Mouse (Mus musculus) midbrain, embryonic 13.5 days (tissue): ENCODE measurements at regions not wholly inside any gene's neighbourhood (a gene's known extent, or its start where the extent isn't known, plus 50 kb on each side); places are given as distances from the start of the nearest gene placed in this dataset.
A peak's percentile ranks its signal among the peaks of the same experiment; 100 is the strongest.
"Not testable (repeated sequence)": the region's sequence is repeated elsewhere in the genome, so short reads cannot be mapped to it uniquely, and the experiment has no call there.

Source experiments
- ATAC-seq: fragments of 200-750 bp; cut with Nextera tagmentation; 2 replicates; pipeline ENCODE4 v1.8.0; 2017; ENCODE audit warnings: mild to moderate bottlenecking, moderate TSS enrichment, moderate library complexity
- H3K27ac ChIP-seq: fragments of 300-500 bp; sonication (generic); 2 replicates; pipeline ENCODE4 v1.5.1; 2015; ENCODE audit warnings: inconsistent platforms, mild to moderate bottlenecking, moderate library complexity
- H3K27me3 ChIP-seq: fragments of 300-500 bp; sonication (generic); 2 replicates; pipeline ENCODE4 v1.6.1; 2015; ENCODE audit warnings: mild to moderate bottlenecking, inconsistent platforms
- H3K36me3 ChIP-seq: fragments of 300-500 bp; sonication (generic); 2 replicates; pipeline ENCODE4 v1.6.1; 2015; ENCODE audit warnings: mild to moderate bottlenecking, inconsistent platforms
- H3K4me1 ChIP-seq: fragments of 300-500 bp; sonication (generic); replicated peaks from 2 replicates; pipeline ENCODE4 v1.6.1; 2015; ENCODE audit warnings: inconsistent platforms
- H3K4me2 ChIP-seq: fragments of 300-500 bp; sonication (generic); replicated peaks from 2 replicates; pipeline ENCODE4 v1.6.1; 2015; ENCODE audit warnings: moderate library complexity, mild to moderate bottlenecking, inconsistent platforms
- H3K4me3 ChIP-seq: fragments of 300-500 bp; sonication (generic); replicated peaks from 2 replicates; pipeline ENCODE4 v1.5.1; 2015; ENCODE audit warnings: mild to moderate bottlenecking, inconsistent platforms
- H3K9ac ChIP-seq: fragments of 300-500 bp; sonication (generic); replicated peaks from 2 replicates; pipeline ENCODE4 v1.6.1; 2015; ENCODE audit warnings: mild to moderate bottlenecking, inconsistent platforms
- H3K9me3 ChIP-seq: fragments of 300-500 bp; sonication (generic); 2 replicates; pipeline ENCODE4 v1.6.1; 2016; ENCODE audit warnings: mild to moderate bottlenecking, inconsistent platforms
- WGBS: fragments of 180-500 bp; shearing (Covaris S2); methylation state at CpG from one replicate; pipeline ENCODE4 v1.1.7; 2015; 5-methylcytosine and 5-hydroxymethylcytosine counted together

GRCm38 (mm10) chr19:51355701-51356100 is 677.3 kb upstream of the Sorcs1 start:
- H3K36me3 ChIP-seq: no peaks in the 10 kb centered on the region
- no peaks in the 10 kb centered on the region for H3K4me1 ChIP-seq
- no peak overlapping the region for H3K4me2 ChIP-seq
- H3K27ac ChIP-seq: no peak overlapping the region
- 77% methylated on average over 1 of the region's 1 CpGs for WGBS
- no peak overlapping the region for H3K9ac ChIP-seq
- H3K9me3 ChIP-seq: no peaks in the 10 kb centered on the region
- ATAC-seq: no peak
- no peaks in the 10 kb centered on the region for H3K27me3 ChIP-seq
- H3K4me3 ChIP-seq: no peak overlapping the region

- Histone ChIP-seq H3K4me3 (no peak overlapping the region), H3K9me3 (no peaks in the 10 kb centered on the region), H3K36me3 (no peaks in the 10 kb centered on the region), H3K4me2 (no peak overlapping the region), H3K9ac (no peak overlapping the region), H3K27ac (no peak overlapping the region), H3K4me1 (no peaks in the 10 kb centered on the region), H3K27me3 (no peaks in the 10 kb centered on the region)
- no peak for ATAC-seq
- WGBS: 90% methylated on average over 2 of the region's 2 CpGs
Measured at GRCm38 (mm10) chr19:51340491-51340890, 662.0 kb upstream of the Sorcs1 start.

- no peak overlapping the region for H3K4me2 ChIP-seq
- H3K9ac ChIP-seq: no peak overlapping the region
- no peak for ATAC-seq
- H3K27ac ChIP-seq: no peak overlapping the region
- WGBS: 71% methylated on average over 2 of the region's 2 CpGs
- no peaks in the 10 kb centered on the region for H3K9me3 ChIP-seq
- H3K4me1 ChIP-seq: no peaks in the 10 kb centered on the region
- no peak overlapping the region for H3K4me3 ChIP-seq
- no peaks in the 10 kb centered on the region for H3K36me3 ChIP-seq
- H3K27me3 ChIP-seq: no peaks in the 10 kb centered on the region
Measured at GRCm38 (mm10) chr19:51330010-51330409, 651.6 kb upstream of the Sorcs1 start.

- no peaks in the 10 kb centered on the region for H3K36me3 ChIP-seq
- H3K4me2 ChIP-seq: no peak overlapping the region
- no peaks in the 10 kb centered on the region for H3K4me1 ChIP-seq
- H3K9me3 ChIP-seq: no peaks in the 10 kb centered on the region
- ATAC-seq: no peak
- H3K9ac ChIP-seq: no peak overlapping the region
- 82% methylated on average over 3 of the region's 3 CpGs for WGBS
- H3K27ac ChIP-seq: no peak overlapping the region
- no peaks in the 10 kb centered on the region for H3K27me3 ChIP-seq
- H3K4me3 ChIP-seq: no peak overlapping the region
Measured at GRCm38 (mm10) chr19:51303708-51304107, 625.3 kb upstream of the Sorcs1 start.

DNA sequence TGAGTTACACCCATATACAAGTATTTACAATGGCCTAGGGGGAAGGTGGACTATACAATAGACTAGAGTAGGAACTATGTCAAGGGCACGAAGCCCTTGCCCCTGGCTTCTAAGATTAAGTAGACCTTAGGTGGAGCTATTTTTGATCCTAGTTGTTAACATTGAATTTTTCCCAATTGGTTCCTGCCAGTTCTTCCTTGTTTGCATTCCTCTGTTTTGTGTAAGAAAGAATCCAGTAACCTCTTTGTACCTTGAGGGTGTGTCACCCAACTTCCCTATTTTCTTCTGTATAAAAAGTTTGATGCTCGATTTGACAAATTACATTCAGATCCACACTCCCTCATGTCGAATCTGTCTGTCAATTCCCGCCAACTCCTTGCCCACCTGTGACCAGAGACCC is 618.2 kb upstream of the Sorcs1 start:
- not testable (repeated sequence) for ATAC-seq, H3K4me1 ChIP-seq, H3K36me3 ChIP-seq, H3K27ac ChIP-seq, H3K27me3 ChIP-seq, H3K4me3 ChIP-seq, H3K9ac ChIP-seq, H3K9me3 ChIP-seq, H3K4me2 ChIP-seq
- 84% methylated on average over 4 of the region's 4 CpGs for WGBS

DNA sequence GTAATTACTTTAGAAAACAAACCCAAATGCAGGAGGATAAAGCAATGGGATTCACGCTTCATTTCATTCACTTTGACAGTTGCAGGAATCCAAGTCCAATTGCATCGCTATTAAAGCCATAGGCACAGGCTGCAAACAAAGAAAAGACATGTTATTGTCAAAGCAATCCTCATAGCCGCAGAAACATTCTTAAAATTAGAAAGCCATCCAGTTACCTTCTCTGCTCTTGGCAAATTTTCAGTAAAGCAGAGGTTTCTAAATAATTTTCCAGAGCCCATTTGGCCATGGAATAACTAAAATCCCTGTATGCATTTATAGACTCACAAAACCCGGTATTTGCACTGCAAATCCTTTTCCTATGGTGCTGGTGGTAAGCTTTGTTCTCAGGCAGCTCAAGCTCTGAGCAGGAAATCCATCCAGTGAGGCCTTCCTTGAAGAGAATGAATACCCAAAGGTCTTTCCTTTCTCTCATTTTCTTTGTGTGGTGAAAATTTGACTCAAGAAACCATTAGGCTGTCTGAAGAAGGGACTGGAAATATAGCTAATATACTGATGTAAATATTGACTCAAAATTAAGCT is 590.6 kb upstream of the Sorcs1 start:
- no peak for ATAC-seq
- no peak overlapping the region for H3K9ac ChIP-seq
- H3K27ac ChIP-seq: peak overlapping the region; percentile 71
- no peaks in the 10 kb centered on the region for H3K27me3 ChIP-seq
- H3K36me3 ChIP-seq: no peaks in the 10 kb centered on the region
- H3K4me2 ChIP-seq: no peak overlapping the region
- WGBS: 8% methylated on average over 4 of the region's 4 CpGs
- peaks cover 10% of the 10 kb centered on the region for H3K4me1 ChIP-seq
- no peaks in the 10 kb centered on the region for H3K9me3 ChIP-seq
- no peak overlapping the region for H3K4me3 ChIP-seq

- no peaks in the 10 kb centered on the region for H3K9me3 ChIP-seq
- no peak overlapping the region for H3K4me3 ChIP-seq
- no peak overlapping the region for H3K27ac ChIP-seq
- no peaks in the 10 kb centered on the region for H3K27me3 ChIP-seq
- H3K36me3 ChIP-seq: no peaks in the 10 kb centered on the region
- no peak overlapping the region for H3K4me2 ChIP-seq
- no peaks in the 10 kb centered on the region for H3K4me1 ChIP-seq
- ATAC-seq: no peak
- WGBS: 70% methylated on average over 2 of the region's 2 CpGs
- no peak overlapping the region for H3K9ac ChIP-seq
Measured at GRCm38 (mm10) chr19:51240295-51240864, 561.9 kb upstream of the Sorcs1 start.

GRCm38 (mm10) chr19:51238181-51238523 is 559.7 kb upstream of the Sorcs1 start:
- no peak overlapping the region for H3K4me3 ChIP-seq
- no peaks in the 10 kb centered on the region for H3K27me3 ChIP-seq
- ATAC-seq: no peak
- H3K36me3 ChIP-seq: no peaks in the 10 kb centered on the region
- no peaks in the 10 kb centered on the region for H3K9me3 ChIP-seq
- H3K4me1 ChIP-seq: peaks cover under 1% of the 10 kb centered on the region; the same call in 1 of the 2 replicates
- no peak overlapping the region for H3K9ac ChIP-seq
- no peak overlapping the region for H3K27ac ChIP-seq
- H3K4me2 ChIP-seq: no peak overlapping the region

DNA sequence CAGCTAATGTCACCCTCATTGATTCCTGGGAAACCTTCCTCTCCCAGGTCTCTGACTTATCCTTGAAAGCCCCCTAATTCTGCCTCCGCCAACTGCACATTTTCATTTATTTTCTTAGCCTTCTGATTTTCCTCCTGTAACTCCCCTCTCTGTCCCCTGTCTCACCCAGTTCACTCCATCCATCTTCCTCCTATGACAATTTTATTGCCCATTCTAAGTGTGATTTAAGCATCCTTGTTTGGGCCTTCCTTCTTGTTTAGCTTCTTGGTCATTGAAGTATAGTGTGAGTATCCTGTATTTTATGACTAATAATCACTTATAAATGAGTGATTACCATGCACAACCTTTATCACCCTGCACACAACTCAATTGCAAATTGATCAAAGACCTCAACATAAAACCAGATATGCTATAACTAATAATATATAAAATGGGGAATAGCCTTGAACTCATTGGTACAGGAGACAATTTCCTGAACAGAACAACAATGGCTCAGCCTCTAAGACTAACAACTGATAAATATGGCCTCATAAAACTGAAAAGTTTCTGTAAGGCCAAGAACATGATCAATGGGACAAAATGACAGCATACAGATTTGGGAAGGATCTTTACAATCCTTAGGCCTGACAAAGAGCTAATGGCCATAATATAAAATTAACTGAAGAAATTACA is 559.2 kb upstream of the Sorcs1 start:
- no peak overlapping the region for H3K9ac ChIP-seq
- H3K4me3 ChIP-seq: no peak overlapping the region
- no peaks in the 10 kb centered on the region for H3K27me3 ChIP-seq
- no peaks in the 10 kb centered on the region for H3K36me3 ChIP-seq
- peaks cover 3% of the 10 kb centered on the region; the same call in 1 of the 2 replicates for H3K4me1 ChIP-seq
- no peak overlapping the region for H3K4me2 ChIP-seq
- H3K9me3 ChIP-seq: no peaks in the 10 kb centered on the region
- WGBS: 97% methylated on average over 1 of the region's 1 CpGs
- no peak for ATAC-seq
- no peak overlapping the region for H3K27ac ChIP-seq

DNA sequence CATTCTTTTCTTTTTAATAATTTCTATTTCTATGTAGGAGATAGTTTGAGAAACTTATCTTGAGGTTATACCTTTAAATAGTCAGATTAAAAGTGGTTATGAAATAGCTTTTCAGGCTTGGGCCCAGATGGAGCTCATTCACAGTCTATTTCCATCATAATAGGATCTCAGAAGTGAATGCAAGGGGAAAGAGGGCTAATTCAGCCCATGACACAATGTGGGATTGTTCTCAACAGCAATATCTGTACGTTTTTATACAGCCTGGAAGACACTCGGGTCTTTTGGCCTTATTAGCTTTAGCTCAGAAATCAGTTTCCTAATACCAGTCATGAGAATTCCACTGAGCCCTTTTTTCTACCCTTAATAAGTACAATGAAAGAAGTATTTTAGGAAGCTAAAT is 554.1 kb upstream of the Sorcs1 start:
- no peaks in the 10 kb centered on the region for H3K27me3 ChIP-seq
- 0 out of 2 replicates have a peak, but pooled peaks have one; percentile 70 for ATAC-seq
- WGBS: 6% methylated on average over 2 of the region's 2 CpGs
- H3K27ac ChIP-seq: no peak overlapping the region
- H3K4me3 ChIP-seq: no peak overlapping the region
- H3K4me2 ChIP-seq: no peak overlapping the region
- H3K36me3 ChIP-seq: no peaks in the 10 kb centered on the region
- H3K9ac ChIP-seq: no peak overlapping the region
- no peaks in the 10 kb centered on the region for H3K9me3 ChIP-seq
- H3K4me1 ChIP-seq: peaks cover 6% of the 10 kb centered on the region; the same call in 1 of the 2 replicates

- Histone ChIP-seq H3K9ac (no peak overlapping the region), H3K4me2 (no peak overlapping the region), H3K27ac (no peak overlapping the region), H3K27me3 (no peaks in the 10 kb centered on the region), H3K9me3 (no peaks in the 10 kb centered on the region), H3K4me3 (no peak overlapping the region), H3K36me3 (no peaks in the 10 kb centered on the region), H3K4me1 (no peaks in the 10 kb centered on the region)
- 15% methylated on average over 1 of the region's 1 CpGs for WGBS
- no peak for ATAC-seq
Measured at GRCm38 (mm10) chr19:51226932-51227331, 548.5 kb upstream of the Sorcs1 start.

DNA sequence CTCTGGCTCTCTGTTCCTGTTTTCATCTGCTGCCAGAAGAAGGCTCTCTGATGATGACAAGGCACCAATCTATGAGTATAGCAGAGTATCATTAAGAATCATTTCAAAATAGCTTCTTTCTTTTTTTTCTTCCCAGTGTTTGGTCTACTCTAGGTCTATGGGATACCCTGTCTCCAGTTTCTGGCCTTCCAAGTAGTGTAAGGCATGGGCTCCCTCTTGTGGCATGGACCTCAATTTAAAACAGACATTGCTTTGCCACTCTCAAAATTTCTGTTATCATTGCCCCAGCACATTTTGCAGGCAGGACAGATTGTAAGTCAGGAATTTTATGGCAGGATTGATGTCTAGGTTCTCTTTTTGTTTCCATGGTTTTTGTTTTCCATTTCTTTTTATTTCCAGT is 522.9 kb upstream of the Sorcs1 start:
- no peak overlapping the region for H3K4me2 ChIP-seq
- no peaks in the 10 kb centered on the region for H3K4me1 ChIP-seq
- H3K27me3 ChIP-seq: no peaks in the 10 kb centered on the region
- no peak overlapping the region for H3K4me3 ChIP-seq
- no peaks in the 10 kb centered on the region for H3K36me3 ChIP-seq
- no peak overlapping the region for H3K27ac ChIP-seq
- ATAC-seq: peak; percentile 45; the same call in 1 of the 2 replicates
- no peaks in the 10 kb centered on the region for H3K9me3 ChIP-seq
- H3K9ac ChIP-seq: no peak overlapping the region
